Mouse (Mus musculus) CH12.LX (cell line): ENCODE results near the gene Rps27rt.

Experiments
- CTCF ChIP-seq, 2 experiments: IDR thresholded peaks in 1 of 2; conservative IDR thresholded peaks in 1 of 2; 2 replicates each; pipeline ENCODE4 v1.5.1; 2011 to 2012; ENCODE audit warnings: low read depth in 2 of 2, low read length in 2 of 2, improper control_type of control experiment in 1 of 2, inconsistent platforms in 1 of 2, mild to moderate bottlenecking in 1 of 2, moderate library complexity in 1 of 2
- HCFC1 ChIP-seq: IDR thresholded peaks from 2 replicates; pipeline ENCODE4 v1.6.1; 2012; ENCODE audit warnings: low read depth, mild to moderate bottlenecking, inconsistent platforms, low read length, improper control_type of control experiment
- MAFK ChIP-seq: IDR thresholded peaks from 2 replicates; pipeline ENCODE4 v1.6.1; 2011; ENCODE audit warnings: low read length, improper control_type of control experiment; ENCODE audit not compliant: insufficient replicate concordance
- SMC3 ChIP-seq: IDR thresholded peaks from 2 replicates; pipeline ENCODE4 v1.6.1; 2011; ENCODE audit warnings: low read depth, low read length, improper control_type of control experiment

- TF ChIP-seq CTCF (conservative IDR thresholded peaks at IDR 0.05 in 1 of 2, IDR thresholded peaks at IDR 0.05 in 1 of 2; ENCODE audit: low read depth in 2 of 2, low read length in 2 of 2): no peak
- TF ChIP-seq HCFC1: no peak
- no peak for TF ChIP-seq MAFK
- TF ChIP-seq SMC3: no peak
These were observed 13.9 kb upstream of the Rps27rt start for GRCm38 (mm10) chr9:114996489-114996888.
